Mouse (Mus musculus): Measurements from ENCODE around the gene Rpl7l1. TPM values are rescaled to one million over a fixed set of nuclear protein-coding genes. Genes with fewer than 3 reads are reported as not detected.

Rpl7l1 gene
- total and polyA plus RNA-seq, 2 experiments from 2014 or later, result 44.3 to 72.9 TPM

DNA sequence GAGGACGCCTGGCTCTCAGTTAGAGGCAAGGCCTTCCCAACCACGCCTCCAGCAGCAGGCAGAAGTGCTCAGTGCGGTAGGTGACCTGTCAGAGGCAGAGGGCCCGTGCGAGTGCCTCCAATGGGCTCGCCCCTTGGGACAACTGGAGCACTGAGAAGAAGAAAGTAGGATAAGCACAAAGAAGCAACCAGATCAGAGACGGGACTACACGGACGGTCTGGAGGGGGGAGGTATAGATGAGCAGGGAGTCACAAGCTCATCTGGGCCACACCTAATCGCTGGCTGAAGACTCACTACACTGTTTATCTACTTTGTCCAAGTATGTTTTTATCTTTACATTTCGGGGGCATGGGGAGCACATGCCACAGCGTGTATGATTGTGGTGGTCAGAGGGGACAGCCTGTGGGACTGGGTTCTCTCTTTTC lies 35.3 kb upstream of the Rpl7l1 start:
- TF ChIP-seq EP300 (IDR thresholded peaks at IDR 0.05; ENCODE audit: low read depth) (no peak), CTCF (IDR thresholded peaks at IDR 0.05; ENCODE audit: low read depth) (no peak)
- Histone ChIP-seq H3K9me3 (replicated peaks; ENCODE audit: control insufficient read depth, low read length) (no peaks in the 10 kb centered on the region), H3K27me3 (ENCODE audit: control insufficient read depth, insufficient read depth, low read length) (no peaks in the 10 kb centered on the region), H3K36me3 (replicated peaks; ENCODE audit: control insufficient read depth, insufficient read depth, low read length) (peaks cover 49% of the 10 kb centered on the region), H3K4me3 (ENCODE audit: low read depth, low read length) (no peak overlapping the region), H3K4me2 (ENCODE audit: low read depth, low read length) (no peak overlapping the region), H3K4me1 (ENCODE audit: control insufficient read depth, insufficient read depth) (no peaks in the 10 kb centered on the region), H3K27ac (ENCODE audit: low read depth) (no peak overlapping the region), H3K9ac (replicated peaks; ENCODE audit: low read depth, low read length) (no peak overlapping the region)
- no peak for DNase-seq (ENCODE audit: low spot score)
- ATAC-seq (ENCODE audit: insufficient read depth, low read depth), result no peak
- 90% methylated on average over 12 of the region's 12 CpGs for WGBS

DNA sequence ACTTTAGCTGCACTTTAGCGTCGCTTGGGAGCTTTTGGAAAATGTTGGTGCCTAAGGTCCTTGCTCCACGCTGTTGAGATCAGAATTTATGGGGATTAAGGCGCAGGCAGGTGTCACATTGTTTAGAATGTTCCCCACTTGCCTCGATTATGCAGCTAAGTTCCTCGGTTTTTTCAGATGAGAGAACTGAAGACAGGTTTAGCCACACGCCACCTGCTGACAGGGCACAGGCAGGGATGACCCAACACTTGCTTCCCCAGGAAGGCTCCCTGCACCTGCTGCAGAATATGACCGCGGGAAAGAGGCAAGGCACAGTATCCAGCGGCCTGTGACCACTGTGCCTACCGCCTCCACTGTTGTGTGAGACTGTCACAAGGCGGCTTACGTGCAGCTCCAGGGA lies 33.8 kb upstream of the Rpl7l1 start:
- Histone ChIP-seq H3K9ac (replicated peaks; ENCODE audit: low read depth, low read length) (no peak overlapping the region), H3K4me1 (ENCODE audit: control insufficient read depth, insufficient read depth) (no peaks in the 10 kb centered on the region), H3K4me3 (ENCODE audit: low read depth, low read length) (no peak overlapping the region), H3K27ac (ENCODE audit: low read depth) (no peak overlapping the region), H3K9me3 (replicated peaks; ENCODE audit: control insufficient read depth, low read length) (no peaks in the 10 kb centered on the region), H3K36me3 (replicated peaks; ENCODE audit: control insufficient read depth, insufficient read depth, low read length) (peaks cover 53% of the 10 kb centered on the region), H3K27me3 (ENCODE audit: control insufficient read depth, insufficient read depth, low read length) (no peaks in the 10 kb centered on the region), H3K4me2 (ENCODE audit: low read depth, low read length) (no peak overlapping the region)
- DNase-seq (ENCODE audit: low spot score) (no peak), ATAC-seq (ENCODE audit: insufficient read depth, low read depth) (no peak)
- no peak for TF ChIP-seq EP300 (IDR thresholded peaks at IDR 0.05; ENCODE audit: low read depth)
- no peak for TF ChIP-seq CTCF (IDR thresholded peaks at IDR 0.05; ENCODE audit: low read depth)
- 80% methylated on average over 13 of the region's 13 CpGs for WGBS

DNA sequence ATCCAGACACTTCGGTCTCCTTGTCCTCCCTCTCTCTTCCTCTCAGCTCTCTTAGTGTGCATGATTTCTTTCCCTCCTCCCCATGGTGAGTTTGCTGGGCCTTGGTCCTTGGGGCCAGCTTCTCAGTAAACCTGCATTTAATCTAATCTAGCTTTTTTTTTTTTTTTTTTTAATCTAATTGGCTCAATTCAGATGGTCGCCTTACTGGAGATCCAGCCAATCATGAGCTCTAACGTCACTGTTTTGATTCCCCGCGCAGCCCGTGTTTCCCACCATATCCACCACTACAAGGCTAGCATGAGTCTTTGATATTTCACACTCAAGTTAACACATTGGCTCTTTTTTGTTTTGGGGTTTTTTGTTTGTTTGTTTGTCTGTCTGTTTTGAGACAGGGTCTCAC lies 32.0 kb upstream of the Rpl7l1 start:
- no peak overlapping the region for H3K27ac ChIP-seq (ENCODE audit: low read depth)
- no peaks in the 10 kb centered on the region for H3K27me3 ChIP-seq (ENCODE audit: control insufficient read depth, insufficient read depth, low read length)
- TF ChIP-seq EP300 (IDR thresholded peaks at IDR 0.05; ENCODE audit: low read depth), result no peak
- TF ChIP-seq CTCF (IDR thresholded peaks at IDR 0.05; ENCODE audit: low read depth), result no peak
- H3K36me3 ChIP-seq (replicated peaks; ENCODE audit: control insufficient read depth, insufficient read depth, low read length), result peaks cover 54% of the 10 kb centered on the region
- no peak for DNase-seq (ENCODE audit: low spot score)
- no peak overlapping the region for H3K4me2 ChIP-seq (ENCODE audit: low read depth, low read length)
- H3K9ac ChIP-seq (replicated peaks; ENCODE audit: low read depth, low read length), result no peak overlapping the region
- H3K9me3 ChIP-seq (replicated peaks; ENCODE audit: control insufficient read depth, low read length), result no peaks in the 10 kb centered on the region
- H3K4me1 ChIP-seq (ENCODE audit: control insufficient read depth, insufficient read depth), result peaks cover 4% of the 10 kb centered on the region; the same call in 1 of the 2 replicates
- WGBS, result 92% methylated on average over 6 of the region's 6 CpGs
- H3K4me3 ChIP-seq (ENCODE audit: low read depth, low read length), result no peak overlapping the region
- ATAC-seq (ENCODE audit: insufficient read depth, low read depth), result no peak

- H3K4me3 ChIP-seq (ENCODE audit: low read depth, low read length), result no peak overlapping the region
- no peak overlapping the region for H3K9ac ChIP-seq (replicated peaks; ENCODE audit: low read depth, low read length)
- TF ChIP-seq CTCF (IDR thresholded peaks at IDR 0.05; ENCODE audit: low read depth) (no peak), EP300 (IDR thresholded peaks at IDR 0.05; ENCODE audit: low read depth) (no peak)
- H3K4me1 ChIP-seq (ENCODE audit: control insufficient read depth, insufficient read depth), result peaks cover 5% of the 10 kb centered on the region; the same call in 1 of the 2 replicates
- 75% methylated on average over 8 of the region's 8 CpGs for WGBS
- H3K36me3 ChIP-seq (replicated peaks; ENCODE audit: control insufficient read depth, insufficient read depth, low read length), result peaks cover 54% of the 10 kb centered on the region
- H3K27me3 ChIP-seq (ENCODE audit: control insufficient read depth, insufficient read depth, low read length), result no peaks in the 10 kb centered on the region
- DNase-seq (ENCODE audit: low spot score), result no peak
- no peak overlapping the region for H3K27ac ChIP-seq (ENCODE audit: low read depth)
- H3K4me2 ChIP-seq (ENCODE audit: low read depth, low read length), result no peak overlapping the region
- H3K9me3 ChIP-seq (replicated peaks; ENCODE audit: control insufficient read depth, low read length), result no peaks in the 10 kb centered on the region
- ATAC-seq (ENCODE audit: insufficient read depth, low read depth), result no peak
These were observed 31.2 kb upstream of the Rpl7l1 start for GRCm38 (mm10) chr17:46813637-46814036.

- TF ChIP-seq EP300 (IDR thresholded peaks at IDR 0.05; ENCODE audit: low read depth), result no peak
- no peak for TF ChIP-seq CTCF (IDR thresholded peaks at IDR 0.05; ENCODE audit: low read depth)
- Histone ChIP-seq H3K4me1 (ENCODE audit: control insufficient read depth, insufficient read depth) (peaks cover 9% of the 10 kb centered on the region; the same call in 1 of the 2 replicates), H3K27ac (ENCODE audit: low read depth) (no peak overlapping the region), H3K36me3 (replicated peaks; ENCODE audit: control insufficient read depth, insufficient read depth, low read length) (peaks cover 59% of the 10 kb centered on the region), H3K9ac (replicated peaks; ENCODE audit: low read depth, low read length) (no peak overlapping the region), H3K4me2 (ENCODE audit: low read depth, low read length) (no peak overlapping the region), H3K9me3 (replicated peaks; ENCODE audit: control insufficient read depth, low read length) (no peaks in the 10 kb centered on the region), H3K4me3 (ENCODE audit: low read depth, low read length) (no peak overlapping the region), H3K27me3 (ENCODE audit: control insufficient read depth, insufficient read depth, low read length) (no peaks in the 10 kb centered on the region)
- WGBS, result 88% methylated on average over 1 of the region's 1 CpGs
- ATAC-seq (ENCODE audit: insufficient read depth, low read depth), result no peak
- DNase-seq (ENCODE audit: low spot score), result no peak
These were observed 30.0 kb upstream of the Rpl7l1 start for GRCm38 (mm10) chr17:46812442-46812841.

DNA sequence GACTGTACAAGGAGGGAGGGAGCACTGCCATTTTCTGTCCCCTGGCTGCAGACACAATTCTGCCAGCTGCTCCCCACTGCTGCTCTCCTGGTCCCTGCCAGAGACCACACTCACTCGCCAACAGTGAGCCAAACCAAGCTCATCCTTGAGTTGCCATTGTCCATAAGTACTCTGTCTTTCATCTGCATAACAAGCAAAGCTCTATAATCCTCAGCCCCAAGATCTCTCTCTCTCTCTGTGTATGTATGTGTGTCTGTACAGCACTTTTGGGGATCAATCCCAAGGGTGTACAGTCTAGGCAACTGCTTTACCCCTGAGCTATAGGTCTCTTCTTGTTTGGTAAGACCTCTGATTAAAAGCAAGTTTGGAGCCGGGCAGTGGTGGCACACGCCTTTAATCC lies 28.2 kb upstream of the Rpl7l1 start:
- Histone ChIP-seq H3K9me3 (replicated peaks; ENCODE audit: control insufficient read depth, low read length) (no peaks in the 10 kb centered on the region), H3K36me3 (replicated peaks; ENCODE audit: control insufficient read depth, insufficient read depth, low read length) (peaks cover 65% of the 10 kb centered on the region), H3K27me3 (ENCODE audit: control insufficient read depth, insufficient read depth, low read length) (no peaks in the 10 kb centered on the region), H3K4me1 (ENCODE audit: control insufficient read depth, insufficient read depth) (peaks cover 9% of the 10 kb centered on the region; the same call in 1 of the 2 replicates), H3K27ac (ENCODE audit: low read depth) (no peak overlapping the region), H3K4me2 (ENCODE audit: low read depth, low read length) (no peak overlapping the region), H3K9ac (replicated peaks; ENCODE audit: low read depth, low read length) (no peak overlapping the region), H3K4me3 (ENCODE audit: low read depth, low read length) (no peak overlapping the region)
- WGBS, result 92% methylated on average over 3 of the region's 3 CpGs
- no peak for ATAC-seq (ENCODE audit: insufficient read depth, low read depth)
- DNase-seq (ENCODE audit: low spot score), result no peak
- no peak for TF ChIP-seq CTCF (IDR thresholded peaks at IDR 0.05; ENCODE audit: low read depth)
- TF ChIP-seq EP300 (IDR thresholded peaks at IDR 0.05; ENCODE audit: low read depth), result no peak
